Mouse (Mus musculus) embryonic facial prominence, embryonic 15.5 days (tissue): ENCODE measurements around the gene Ssbp3. TPM values are rescaled to one million over a fixed set of nuclear protein-coding genes. Genes with fewer than 3 reads are reported as not detected.

Experiments used
- polyA plus RNA-seq: library from polyadenylated mRNA; unstranded; fragments of >200 nt; fragmentation: Nextera tagmentation; extraction: Ambion mirVana; gene quantifications from 2 replicates; pipeline ENCODE4 v1.2.1, GENCODE M21; 2015

Gene Ssbp3
- polyA plus RNA-seq, 1 experiment from 2014 or later: 136 TPM

Other genes with a start within 250 kb of the Ssbp3 start
- 97.5 and 102 TPM in 2 replicates for gene Ttc4, start 231.8 kb upstream of the Ssbp3 start, polyA plus RNA-seq
- gene Mroh7, start 179.8 kb upstream of the Ssbp3 start, polyA plus RNA-seq: 0.39 and 0.57 TPM in 2 replicates
- 0.14 and 0.33 TPM in 2 replicates for gene Fam151a, start 176.8 kb upstream of the Ssbp3 start, polyA plus RNA-seq
- 3.0 and 4.1 TPM in 2 replicates for gene Acot11, start 105.7 kb upstream of the Ssbp3 start, polyA plus RNA-seq
- 83.6 and 87.5 TPM in 2 replicates for gene Mrpl37, start 156.2 kb downstream of the Ssbp3 start, polyA plus RNA-seq
- gene Cyb5rl, start 156.3 kb downstream of the Ssbp3 start, polyA plus RNA-seq: 7.6 and 8.2 TPM in 2 replicates
- gene Cdcp2, start 186.2 kb downstream of the Ssbp3 start, polyA plus RNA-seq: not detected in 2 replicates